Mouse (Mus musculus): ENCODE data around the gene Rtn4ip1.
"Not testable (repeated sequence)": the region's sequence is repeated elsewhere in the genome, so short reads cannot be mapped to it uniquely, and the experiment has no call there.

Rtn4ip1 gene

GRCm38 (mm10) chr10:43927736-43928135 lies 26.1 kb downstream of the Rtn4ip1 start:
- in situ Hi-C loops (cut with MseI, MboI): no loop called here

GRCm38 (mm10) chr10:43928596-43928995 lies 27.0 kb downstream of the Rtn4ip1 start:
- in situ Hi-C loops (cut with MseI, MboI): no loop called here

- in situ Hi-C loops (cut with MseI, MboI): no loop called here
Measured at GRCm38 (mm10) chr10:43939136-43939662, 37.6 kb downstream of the Rtn4ip1 start.

GRCm38 (mm10) chr10:43943736-43944135 lies 42.1 kb downstream of the Rtn4ip1 start:
- in situ Hi-C loops (cut with MseI, MboI): no loop called here

- in situ Hi-C loops (cut with MseI, MboI): no loop called here
Measured at GRCm38 (mm10) chr10:43945435-43945834, 43.8 kb downstream of the Rtn4ip1 start.

- in situ Hi-C loops (cut with MseI, MboI): loop anchor here (5.0 to 10.0 kb wide), 2 partner anchors 123 to 201 kb away; no protein-coding TSS in a partner anchor
Measured at GRCm38 (mm10) chr10:43953942-43954341, 52.3 kb downstream of the Rtn4ip1 start.

- in situ Hi-C loops (cut with MseI, MboI): no loop called here
Measured at GRCm38 (mm10) chr10:43964943-43965342, 63.3 kb downstream of the Rtn4ip1 start.

GRCm38 (mm10) chr10:43973244-43973643 lies 71.6 kb downstream of the Rtn4ip1 start:
- in situ Hi-C loops (cut with MseI, MboI): no loop called here

- in situ Hi-C loops (cut with MseI, MboI): no loop called here
Measured at GRCm38 (mm10) chr10:43977353-43977752, 75.7 kb downstream of the Rtn4ip1 start.

- in situ Hi-C loops (cut with MseI, MboI): no loop called here
Measured at GRCm38 (mm10) chr10:43980080-43980479, 78.5 kb downstream of the Rtn4ip1 start.

- in situ Hi-C loops (cut with MseI, MboI): not testable (repeated sequence)
Measured at GRCm38 (mm10) chr10:43980742-43981141, 79.1 kb downstream of the Rtn4ip1 start.

GRCm38 (mm10) chr10:43982470-43982869 lies 80.9 kb downstream of the Rtn4ip1 start:
- in situ Hi-C loops (cut with MseI, MboI): no loop called here

GRCm38 (mm10) chr10:43983241-43983640 lies 81.6 kb downstream of the Rtn4ip1 start:
- in situ Hi-C loops (cut with MseI, MboI): no loop called here

GRCm38 (mm10) chr10:43983866-43984265 lies 82.3 kb downstream of the Rtn4ip1 start:
- in situ Hi-C loops (cut with MseI, MboI): no loop called here

GRCm38 (mm10) chr10:43991268-43991667 lies 89.7 kb downstream of the Rtn4ip1 start:
- in situ Hi-C loops (cut with MseI, MboI): no loop called here

- in situ Hi-C loops (cut with MseI, MboI): no loop called here
Measured at GRCm38 (mm10) chr10:43992506-43992905, 90.9 kb downstream of the Rtn4ip1 start.

- in situ Hi-C loops (cut with MseI, MboI): no loop called here
Measured at GRCm38 (mm10) chr10:43993198-43993597, 91.6 kb downstream of the Rtn4ip1 start.

- in situ Hi-C loops (cut with MseI, MboI): no loop called here
Measured at GRCm38 (mm10) chr10:43995858-43996650, 94.4 kb downstream of the Rtn4ip1 start.

- in situ Hi-C loops (cut with MseI, MboI): no loop called here
Measured at GRCm38 (mm10) chr10:43997276-43997675, 95.7 kb downstream of the Rtn4ip1 start.

- in situ Hi-C loops (cut with MseI, MboI): no loop called here
Measured at GRCm38 (mm10) chr10:43998023-43998422, 96.4 kb downstream of the Rtn4ip1 start.

GRCm38 (mm10) chr10:43998503-43999082 lies 97.0 kb downstream of the Rtn4ip1 start:
- in situ Hi-C loops (cut with MseI, MboI): no loop called here

- in situ Hi-C loops (cut with MseI, MboI): no loop called here
Measured at GRCm38 (mm10) chr10:44000156-44000865, 98.7 kb downstream of the Rtn4ip1 start.
